Mouse (Mus musculus) liver, postnatal 0 days (tissue): ENCODE data around the gene Ubr2.

ENCODE experiments used
- CTCF ChIP-seq: sonication (generic); IDR thresholded peaks from 2 replicates; pipeline ENCODE4 v1.5.1; 2016; ENCODE audit warnings: antibody characterized with exemption, low read depth
- EP300 ChIP-seq: IDR thresholded peaks from 2 replicates; pipeline ENCODE4 v1.6.1; 2016; ENCODE audit warnings: antibody characterized with exemption, low read depth, mild to moderate bottlenecking

DNA sequence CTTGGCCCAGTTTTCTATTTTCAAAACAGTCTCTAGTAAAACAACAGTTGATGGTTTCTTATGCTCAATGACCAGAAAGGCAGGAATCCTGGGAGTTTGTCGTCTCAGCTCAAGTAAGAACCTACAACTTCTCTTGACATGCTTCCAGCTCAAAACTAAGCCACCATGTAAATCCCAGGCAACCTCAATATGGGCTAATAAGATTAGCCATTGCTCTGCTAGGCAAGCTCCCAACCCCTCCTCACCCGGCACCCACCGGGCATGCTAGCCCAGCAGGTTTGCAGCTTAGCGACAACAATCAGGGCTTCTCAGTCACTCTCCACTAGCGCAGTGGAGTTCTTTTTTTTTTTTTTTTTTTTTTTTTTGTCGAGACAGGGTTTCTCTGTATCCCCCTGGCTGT, 84.2 kb downstream of the Ubr2 start:
- TF ChIP-seq CTCF (no peak), EP300 (no peak)
